Mouse (Mus musculus) duodenum, adult 2 months (tissue): ENCODE results near the gene Sema3c. TPM values are rescaled to one million over a fixed set of nuclear protein-coding genes. Genes with fewer than 3 reads are reported as not detected.

Source experiments
- polyA plus RNA-seq: library from polyadenylated mRNA; depleted of rRNA; stranded (reverse); fragments of >200 nt; gene quantifications from 2 replicates; pipeline ENCODE4 v1.2.3, GENCODE M21; 2012; ENCODE audit warnings: low replicate concordance; rRNA removed

Gene Sema3c
- polyA plus RNA-seq = 0.66 and 1.9 TPM in 2 replicates

DNA sequence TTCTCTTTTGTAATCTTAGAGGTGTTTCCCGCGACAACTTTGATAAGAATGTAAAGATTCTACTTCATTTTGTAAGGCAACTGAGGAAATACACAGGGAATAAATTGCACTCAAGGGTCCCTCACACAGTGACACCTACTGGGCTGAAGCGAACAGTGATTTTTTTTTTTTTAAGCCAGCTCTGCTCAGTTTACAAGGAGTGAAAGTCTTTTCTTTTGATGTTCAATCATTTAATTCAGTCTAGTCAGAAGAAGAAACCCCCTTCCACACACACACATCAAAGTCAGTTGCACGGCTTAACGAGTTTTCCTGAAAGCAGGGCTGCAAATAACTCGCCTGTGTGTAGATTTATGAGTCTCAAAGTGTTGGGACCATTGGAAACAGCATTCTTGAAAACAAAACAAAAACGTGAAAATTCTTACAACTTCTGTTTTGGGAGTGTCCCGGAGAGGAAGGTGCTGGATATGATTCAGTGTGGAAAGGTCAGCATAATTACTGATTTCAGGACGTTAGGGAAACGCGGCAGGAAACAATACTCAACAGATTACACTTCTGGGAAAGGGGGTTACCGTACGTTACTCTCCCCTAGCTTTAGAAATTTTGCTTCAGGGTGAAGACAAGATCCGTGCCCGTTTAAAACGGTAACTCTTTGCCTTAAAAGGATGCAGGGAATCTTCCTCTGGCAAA, at the start of gene Sema3c:
Sema3c (plus strand) TSS at position 588 of the 687 bp plus-strand sequence.

Other genes starting within 250 kb of the Sema3c start
- gene Speer4f2, start 201.1 kb upstream of the Sema3c start, polyA plus RNA-seq = not detected in 2 replicates
- gene Speer4f1, start 98.2 kb upstream of the Sema3c start, polyA plus RNA-seq = not detected in 2 replicates